Mouse (Mus musculus): ENCODE results near the gene Meis1. TPM values are rescaled to one million over a fixed set of nuclear protein-coding genes. Genes with fewer than 3 reads are reported as not detected.

Gene Meis1
- polyA plus RNA-seq (2012; rRNA removed): 23.2 and 82.7 TPM in 2 replicates

DNA sequence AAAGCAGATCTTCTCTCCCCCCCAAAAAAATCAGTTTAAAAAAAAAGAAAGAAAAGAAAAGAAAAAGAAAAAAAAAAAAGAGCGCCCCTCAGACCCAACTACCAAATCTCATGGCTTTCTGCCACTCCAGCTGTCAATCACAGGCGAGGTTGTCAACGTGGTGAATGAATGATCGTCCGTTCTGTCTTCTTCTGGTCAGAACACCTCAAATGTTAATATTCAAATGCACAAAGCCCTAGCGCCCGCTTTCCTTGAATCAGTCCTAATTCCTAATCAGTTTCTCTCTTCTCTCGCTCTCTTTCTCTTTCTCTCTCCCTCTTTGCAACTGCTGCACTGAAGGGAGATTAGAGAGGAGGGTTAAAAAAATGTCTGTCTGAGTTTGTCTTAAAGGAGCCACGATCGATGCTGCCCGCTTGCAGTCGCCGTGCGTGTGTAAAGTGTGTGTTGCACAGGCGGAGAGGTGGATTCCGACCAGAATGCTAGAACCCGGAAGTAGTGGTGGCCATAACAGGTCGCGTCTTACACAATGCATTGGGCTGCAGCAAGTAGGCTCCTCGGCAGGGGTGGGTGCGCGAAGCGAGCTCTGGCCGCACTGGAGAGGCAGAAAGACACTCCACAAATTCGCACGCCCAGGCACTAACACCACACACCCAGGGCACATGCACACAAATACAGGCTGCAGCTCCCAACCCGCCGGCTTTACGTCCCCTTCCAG lies at the start of gene Meis1:
Meis1 (minus strand) TSS at position 497 of the 715 bp plus-strand sequence.

